Mouse (Mus musculus) splenic B cell, adult 2 months (primary cell): ENCODE measurements around the gene BC030867.
A peak's percentile ranks its signal among the peaks of the same experiment; 100 is the strongest.

Experiments
- DNase-seq: peaks from one replicate; pipeline ENCODE4 v3.0.0-alpha.2; 2011; ENCODE audit warnings: low read depth, low spot score
- H3K27me3 ChIP-seq: 2 replicates; pipeline ENCODE4 v1.6.1; 2012; ENCODE audit warnings: mild to moderate bottlenecking, low read length, moderate library complexity, mixed read lengths; ENCODE audit not compliant: control insufficient read depth, poor library complexity, insufficient read depth, severe bottlenecking
- H3K36me3 ChIP-seq: 2 replicates; pipeline ENCODE4 v1.6.1; 2012; ENCODE audit warnings: mild to moderate bottlenecking, low read length, moderate library complexity, mixed read lengths; ENCODE audit not compliant: control insufficient read depth, poor library complexity, insufficient read depth, severe bottlenecking

BC030867 gene

DNA sequence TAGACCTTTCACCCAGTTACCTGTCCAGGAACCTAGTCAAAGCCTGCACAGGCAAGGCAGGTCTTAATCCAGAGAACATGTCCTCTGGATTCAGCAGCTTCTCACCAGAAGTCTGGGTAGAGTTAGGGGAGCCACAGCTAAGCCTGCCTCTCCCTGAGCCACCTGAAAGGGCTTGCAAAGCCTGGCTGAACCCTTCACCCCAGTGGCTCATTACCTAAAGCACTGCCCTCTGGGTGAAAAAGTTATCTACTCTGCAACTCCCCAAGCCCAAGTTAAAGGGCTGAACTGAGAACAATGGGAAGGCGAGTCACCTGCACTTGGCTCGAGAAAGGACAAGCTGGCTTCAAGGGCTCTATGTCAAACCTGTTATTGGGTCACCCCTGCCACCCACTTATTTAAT, 55.5 kb downstream of the BC030867 start:
- Histone ChIP-seq H3K36me3 (peaks cover 13% of the 10 kb centered on the region), H3K27me3 (no peaks in the 10 kb centered on the region)
- no peak for DNase-seq

GRCm38 (mm10) chr11:102305359-102305758, 56.7 kb downstream of the BC030867 start:
- no peaks in the 10 kb centered on the region for H3K27me3 ChIP-seq
- no peak for DNase-seq
- peaks cover 13% of the 10 kb centered on the region for H3K36me3 ChIP-seq

- Histone ChIP-seq H3K27me3 (no peaks in the 10 kb centered on the region), H3K36me3 (peaks cover 15% of the 10 kb centered on the region)
- no peak for DNase-seq
Measured at GRCm38 (mm10) chr11:102308104-102308503, 59.4 kb downstream of the BC030867 start.

DNA sequence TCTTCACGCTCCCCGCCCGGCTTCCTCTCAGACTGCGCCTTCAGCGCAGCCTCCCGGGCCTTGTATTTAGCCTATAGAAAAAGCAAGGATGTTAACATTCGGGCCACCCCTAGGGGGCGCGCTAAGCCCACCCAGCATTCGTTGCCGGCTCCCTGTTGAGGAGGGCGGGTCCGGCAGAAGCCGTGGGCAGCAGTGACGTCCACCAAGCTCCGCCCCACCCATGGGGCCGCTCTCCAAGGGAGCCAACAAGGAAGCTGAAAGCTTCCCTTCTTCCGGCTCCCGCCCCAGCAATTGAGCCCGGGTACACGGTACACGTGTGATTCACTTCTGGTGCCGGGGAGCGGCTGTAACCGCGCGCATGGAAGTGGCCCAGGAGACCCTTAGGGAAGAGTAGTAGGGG, 60.3 kb downstream of the BC030867 start:
- Histone ChIP-seq H3K36me3 (peaks cover 21% of the 10 kb centered on the region), H3K27me3 (no peaks in the 10 kb centered on the region)
- peak; percentile 97 for DNase-seq

GRCm38 (mm10) chr11:102309821-102310617, 61.3 kb downstream of the BC030867 start:
- peak; percentile 29 for DNase-seq
- no peaks in the 10 kb centered on the region for H3K27me3 ChIP-seq
- peaks cover 25% of the 10 kb centered on the region for H3K36me3 ChIP-seq

GRCm38 (mm10) chr11:102310768-102311695, 62.4 kb downstream of the BC030867 start:
- DNase-seq = no peak
- Histone ChIP-seq H3K27me3 (no peaks in the 10 kb centered on the region), H3K36me3 (peaks cover 25% of the 10 kb centered on the region)

DNA sequence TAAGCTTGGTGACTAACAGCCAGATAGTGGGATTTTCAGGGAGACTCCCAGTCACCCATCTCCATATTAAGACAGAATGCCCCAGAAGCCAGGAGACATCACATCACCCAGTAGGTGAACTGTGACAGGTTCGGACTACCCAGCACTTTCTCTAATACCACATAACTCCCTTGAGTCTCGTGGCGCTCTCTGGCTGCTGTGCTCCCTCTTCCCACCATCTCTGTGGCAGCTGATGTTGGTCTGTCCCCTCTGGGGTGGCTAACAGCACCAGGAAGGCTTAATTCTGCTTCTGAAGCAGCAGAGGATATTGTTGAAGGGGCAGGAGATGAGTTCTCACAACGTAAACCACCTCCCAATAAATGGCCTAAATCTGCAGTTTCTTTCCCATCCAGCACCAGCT, 63.3 kb downstream of the BC030867 start:
- Histone ChIP-seq H3K36me3 (peaks cover 17% of the 10 kb centered on the region), H3K27me3 (no peaks in the 10 kb centered on the region)
- no peak for DNase-seq

GRCm38 (mm10) chr11:102312586-102312985, 63.9 kb downstream of the BC030867 start:
- Histone ChIP-seq H3K27me3 (no peaks in the 10 kb centered on the region), H3K36me3 (peaks cover 13% of the 10 kb centered on the region)
- no peak for DNase-seq

GRCm38 (mm10) chr11:102314321-102314720, 65.6 kb downstream of the BC030867 start:
- Histone ChIP-seq H3K27me3 (no peaks in the 10 kb centered on the region), H3K36me3 (peaks cover 11% of the 10 kb centered on the region)
- no peak for DNase-seq
